Mouse (Mus musculus) cortical plate, adult 2 months (tissue): ENCODE measurements around the gene Gm9918.

Experiments
- CTCF ChIP-seq: fragments of 200-500 bp; IDR thresholded peaks from 2 replicates; pipeline ENCODE4 v1.5.1; 2011; ENCODE audit warnings: mild to moderate bottlenecking, control low read depth, low read length; ENCODE audit not compliant: insufficient read depth; ENCODE audit errors: extremely low read depth
- POLR2A ChIP-seq: fragments of 200-500 bp; IDR thresholded peaks from 2 replicates; pipeline ENCODE4 v1.6.1; 2011; ENCODE audit warnings: mild to moderate bottlenecking, low read length, control low read depth; ENCODE audit not compliant: insufficient read depth; ENCODE audit errors: extremely low read depth

- no peak for TF ChIP-seq CTCF
- no peak for TF ChIP-seq POLR2A
These were observed 26.9 kb upstream of the Gm9918 start for GRCm38 (mm10) chr15:102243229-102244190.
